Mouse (Mus musculus) right cerebral cortex, postnatal 10 days (tissue): ENCODE data around the gene Mcm8.
A peak's percentile ranks its signal among the peaks of the same experiment; 100 is the strongest.

Source experiments
- DNase-seq, 2 experiments: peaks; one replicate each; pipeline ENCODE4 v3.0.0; 2021; ENCODE audit warnings: low spot score in 2 of 2

Mcm8 gene

GRCm38 (mm10) chr2:132815608-132816314 lies at the start of gene Mcm8, which contains the start of gene Trmt6:
Mcm8 (plus strand) TSS chr2:132816141.
Trmt6 (minus strand) TSS chr2:132816055.
- peak; percentile 95 to 96 for DNase-seq

DNA sequence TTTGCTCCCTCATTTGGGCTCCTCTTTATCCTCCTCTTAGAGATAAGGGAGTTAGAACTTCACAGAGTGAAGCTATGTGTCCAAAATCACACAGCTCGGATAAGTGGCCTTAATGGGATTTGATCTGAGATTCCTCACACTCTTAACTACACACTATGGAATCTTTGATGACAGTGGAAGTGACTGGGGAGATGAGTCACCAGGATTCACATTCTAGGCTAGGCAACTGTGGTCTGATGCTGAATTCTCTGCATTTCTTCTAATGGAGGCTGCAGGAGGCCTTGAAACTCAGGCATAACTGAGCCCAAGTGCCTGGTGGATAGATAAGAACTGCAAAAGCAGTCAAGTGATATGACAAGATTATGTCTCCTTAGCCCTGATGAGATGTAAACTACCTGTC lies 45.1 kb upstream of the Mcm8 start:
- DNase-seq = no peak

- no peak for DNase-seq
These were observed 35.0 kb upstream of the Mcm8 start, which contains the start of gene Chgb for GRCm38 (mm10) chr2:132780978-132781377. Chgb (plus strand) TSS chr2:132781278.

DNA sequence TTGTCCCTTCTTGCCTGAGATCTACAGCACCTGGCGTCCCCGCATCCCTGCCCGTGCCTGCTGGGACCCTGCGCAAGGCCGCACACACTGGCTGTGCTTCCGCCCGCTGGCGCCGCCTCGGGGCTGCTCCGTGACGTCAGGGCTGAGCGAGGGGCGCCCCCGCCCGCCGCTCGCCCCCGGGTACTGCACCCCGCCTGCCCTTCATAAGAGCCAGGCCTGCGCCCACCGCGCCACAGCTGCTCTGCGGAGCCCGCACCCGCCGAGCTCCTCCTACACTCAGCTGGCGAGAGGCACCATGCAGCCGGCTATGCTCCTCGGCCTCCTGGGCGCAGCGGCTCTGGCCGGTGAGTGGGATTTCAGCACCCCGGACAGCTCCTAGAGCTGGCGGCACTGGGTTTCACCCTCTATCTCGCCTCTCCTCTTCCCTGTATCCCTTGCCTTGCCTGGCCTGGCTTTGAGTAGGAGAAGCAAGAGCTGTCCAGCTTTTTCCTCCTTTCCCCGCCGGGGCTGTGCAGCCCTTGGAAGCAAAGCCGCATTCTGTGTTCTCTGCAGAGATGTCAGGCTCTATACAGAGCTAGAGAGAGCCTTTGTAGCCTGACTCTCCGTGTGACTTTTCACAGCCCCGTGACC lies 34.4 kb upstream of the Mcm8 start:
- DNase-seq = peak; percentile 90 to 92

GRCm38 (mm10) chr2:132784039-132784438 lies 31.9 kb upstream of the Mcm8 start:
- no peak for DNase-seq

- DNase-seq = no peak
These were observed 22.3 kb upstream of the Mcm8 start for GRCm38 (mm10) chr2:132793441-132794203.

GRCm38 (mm10) chr2:132794204-132794586 lies 21.7 kb upstream of the Mcm8 start:
- DNase-seq = no peak

DNA sequence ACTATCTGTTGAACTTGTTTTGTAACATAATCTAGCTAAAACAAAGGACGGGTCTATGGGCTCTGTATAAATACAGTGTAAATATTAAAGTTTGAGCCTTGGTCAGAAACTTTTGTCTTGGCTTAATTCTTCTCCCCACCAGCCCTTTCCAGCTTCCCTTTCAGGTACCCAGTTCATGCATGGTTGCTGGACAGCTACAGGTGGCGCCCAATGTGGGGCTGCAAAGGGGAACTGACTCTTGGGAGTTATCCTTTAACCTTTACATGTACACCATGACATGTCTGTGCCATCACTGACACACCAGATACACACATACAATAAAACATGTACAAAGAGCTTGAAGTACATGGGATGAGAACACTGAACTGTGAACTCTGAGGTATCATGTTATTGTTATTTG lies 13.0 kb upstream of the Mcm8 start:
- DNase-seq = no peak

DNA sequence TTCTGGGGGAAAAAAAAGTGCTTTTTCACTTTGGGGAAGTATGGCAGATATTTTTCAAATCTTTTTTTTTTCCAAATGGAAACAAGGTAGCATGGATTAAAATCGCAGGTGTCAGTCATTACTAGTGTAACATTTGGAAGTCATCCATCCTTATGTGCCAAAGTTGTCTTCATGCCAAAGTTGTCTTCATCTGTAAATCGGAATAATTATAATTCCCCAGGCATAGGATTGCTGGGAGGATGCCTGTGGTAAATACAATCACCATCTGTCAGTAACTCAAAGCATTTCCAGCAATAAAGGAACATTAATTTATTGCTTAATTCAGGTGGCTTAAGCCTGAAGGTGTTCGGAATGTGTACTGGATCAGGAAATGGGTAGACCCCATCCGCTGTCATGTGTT lies 25.1 kb downstream of the Mcm8 start:
- DNase-seq = no peak

DNA sequence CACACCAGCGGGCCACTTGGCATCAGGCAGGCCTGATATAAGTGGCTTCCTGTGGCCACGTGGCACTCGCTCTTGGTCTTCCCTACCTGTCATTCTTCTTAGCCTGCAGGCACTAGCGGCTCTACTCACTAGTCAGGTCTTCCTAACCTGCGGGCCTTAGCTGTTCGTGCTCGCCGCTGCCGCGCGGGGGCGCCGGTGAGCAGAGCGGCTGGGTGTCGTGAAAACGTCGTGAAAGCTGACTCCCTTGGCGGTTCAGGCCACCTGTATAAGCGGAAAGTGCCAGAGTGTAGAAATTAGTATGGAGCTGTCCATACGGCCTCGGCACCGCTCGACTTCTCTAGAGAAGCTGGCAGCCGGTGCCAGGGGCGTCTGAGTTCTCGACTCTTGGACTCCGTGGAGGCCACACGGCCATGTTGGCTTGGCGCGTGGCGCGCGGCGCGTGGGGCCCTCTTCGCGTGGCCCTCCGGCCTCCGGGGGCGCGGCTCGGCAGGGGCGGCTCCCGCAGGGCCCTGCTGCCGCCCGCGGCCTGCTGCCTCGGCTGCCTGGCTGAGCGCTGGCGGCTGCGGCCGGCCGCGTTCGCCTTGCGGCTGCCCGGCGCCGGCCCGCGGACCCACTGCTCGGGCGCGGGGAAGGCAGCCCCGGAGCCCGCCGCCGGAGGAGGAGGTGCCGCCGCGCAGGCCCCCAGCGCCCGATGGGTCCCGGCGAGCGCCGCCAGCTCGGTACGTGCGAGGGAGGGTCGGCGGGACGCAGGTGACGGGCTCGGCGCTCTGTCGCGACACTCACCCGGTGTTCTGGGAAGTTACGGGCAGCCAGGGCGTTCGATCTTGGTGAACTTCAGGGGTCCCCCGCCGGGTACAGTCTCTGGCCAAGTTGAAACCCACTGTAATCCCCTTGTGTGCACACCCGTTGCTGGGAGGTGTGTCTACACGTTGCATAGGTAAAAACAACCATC lies 30.7 kb downstream of the Mcm8 start, which contains the start of gene Crls1:
Gene Crls1, plus strand, starts transcription at position 260 of the 952 bp plus-strand sequence.
- peak; percentile 96 to 97 for DNase-seq

GRCm38 (mm10) chr2:132847581-132847980 lies 31.6 kb downstream of the Mcm8 start:
- DNase-seq = peak in 1 of 2 experiments; percentile 28

- no peak for DNase-seq
These were observed 32.4 kb downstream of the Mcm8 start for GRCm38 (mm10) chr2:132848361-132848760.

GRCm38 (mm10) chr2:132849141-132849540 lies 33.2 kb downstream of the Mcm8 start:
- peak; percentile 25 to 36 for DNase-seq

DNA sequence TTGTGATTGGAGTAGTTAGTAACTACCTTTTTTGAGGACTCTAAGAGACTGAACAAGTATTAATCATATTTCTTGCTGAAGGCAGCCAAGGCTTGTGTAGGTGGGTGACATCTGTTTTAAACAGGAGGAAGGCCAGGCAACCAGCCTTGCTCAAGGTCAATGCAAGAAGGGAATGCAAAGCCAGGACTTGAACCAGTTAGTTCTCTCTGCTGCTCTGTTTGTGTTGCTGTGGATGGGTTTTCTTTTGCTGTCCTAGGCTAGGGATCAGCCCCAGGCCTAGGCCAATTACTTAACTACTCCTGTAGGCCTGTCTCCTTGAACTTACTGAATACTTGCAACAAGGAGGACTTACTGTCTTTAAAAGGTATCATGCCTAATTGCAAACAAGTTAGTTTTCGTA lies 37.1 kb downstream of the Mcm8 start:
- DNase-seq = no peak

DNA sequence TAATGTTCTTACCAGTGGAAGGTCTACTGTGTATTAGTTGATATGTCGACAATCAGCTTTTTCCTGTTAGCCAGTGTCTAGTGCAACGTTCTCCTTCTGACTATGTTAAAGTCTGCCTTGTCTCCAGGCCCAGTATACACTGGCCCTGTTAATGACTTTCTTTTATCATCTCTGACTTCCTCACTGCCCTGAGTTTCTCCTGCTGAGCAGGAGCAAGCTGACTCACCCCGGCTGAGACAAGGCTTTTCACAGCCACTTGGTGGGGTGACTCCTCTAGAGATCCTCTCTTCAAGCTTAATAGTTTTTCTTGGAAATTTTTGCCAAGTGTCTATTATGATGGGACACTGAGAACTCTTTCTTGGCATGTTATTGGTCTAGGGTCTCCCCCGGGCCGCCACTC lies 40.4 kb downstream of the Mcm8 start:
- DNase-seq = no peak

- DNase-seq = no peak
These were observed 44.5 kb downstream of the Mcm8 start for GRCm38 (mm10) chr2:132860435-132860834.

- peak in 1 of 2 experiments; percentile 51 for DNase-seq
These were observed 45.5 kb downstream of the Mcm8 start for GRCm38 (mm10) chr2:132861456-132861855.

DNA sequence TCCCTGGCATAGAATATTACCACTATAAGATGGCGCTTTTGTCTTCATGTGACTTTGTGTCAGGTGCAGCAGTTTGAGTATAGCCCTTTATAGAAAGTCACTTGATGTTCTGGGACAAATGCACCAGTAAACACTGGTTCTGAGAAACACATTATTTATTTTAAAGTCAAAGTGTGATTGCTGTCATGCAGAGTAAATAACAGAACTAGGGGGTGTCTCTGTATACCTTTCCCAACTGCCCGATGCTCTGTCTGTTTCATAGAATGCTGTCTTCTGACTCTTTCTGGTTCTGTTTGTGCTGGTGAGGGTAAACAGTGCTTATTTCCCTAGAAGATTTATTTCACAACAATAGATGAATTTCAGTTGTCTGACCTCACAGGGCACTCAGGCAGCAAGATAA lies 47.4 kb downstream of the Mcm8 start:
- no peak for DNase-seq

DNA sequence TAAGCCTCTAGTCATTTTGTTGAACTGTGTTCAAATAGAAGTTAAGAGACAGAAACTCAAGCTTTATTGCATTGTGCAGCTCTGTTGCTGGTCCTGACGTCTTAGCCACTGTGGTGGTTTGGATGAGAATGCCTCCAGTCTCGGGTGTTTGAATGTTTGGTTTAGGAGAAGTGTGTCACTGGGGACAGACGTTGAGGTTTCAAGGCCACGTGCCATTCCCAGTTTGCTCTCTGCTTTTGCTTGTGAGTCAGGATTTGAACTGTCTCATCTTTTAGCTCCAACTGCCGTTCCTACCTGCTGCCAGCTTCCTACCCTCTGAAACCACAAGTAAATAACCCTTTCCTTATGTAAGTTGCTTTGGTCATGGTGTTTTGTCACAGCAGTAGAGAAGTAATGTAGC lies 51.6 kb downstream of the Mcm8 start:
- DNase-seq = peak in 1 of 2 experiments; percentile 12

GRCm38 (mm10) chr2:132869682-132870081 lies 53.7 kb downstream of the Mcm8 start:
- no peak for DNase-seq

- no peak for DNase-seq
These were observed 54.3 kb downstream of the Mcm8 start for GRCm38 (mm10) chr2:132870286-132870685.
